Mouse (Mus musculus) layer of hippocampus, postnatal 14 days (tissue): Measurements from ENCODE around the gene Hoga1. TPM values are rescaled to one million over a fixed set of nuclear protein-coding genes. Genes with fewer than 3 reads are reported as not detected.

ENCODE experiments used
- DNase-seq, 2 experiments: peaks; one replicate each; pipeline ENCODE4 v3.0.0; 2021 to 2022; ENCODE audit warnings: low spot score in 2 of 2, mixed read lengths in 1 of 2
- long read RNA-seq, 2 experiments: library from polyadenylated mRNA; stranded (forward); transcript quantifications; one replicate each; pipeline ENCODE4 v2.0.0; 2021
- total RNA-seq, 2 experiments: library from RNA; stranded (reverse); gene quantifications; 2 replicates each; pipeline ENCODE4 v1.2.3; 2021

Hoga1 gene
- total RNA-seq = 1 to 10 TPM; 7.3 to 9.8 TPM
- long read RNA-seq, experiment 1, partial matches to known transcripts = 0 of 2 reads
- long read RNA-seq, experiment 1, other reads (novel, unspliced or antisense) = 1 of 2 reads
- long read RNA-seq, experiment 2, partial matches to known transcripts = 0 of 4 reads
- long read RNA-seq, experiment 2, other reads (novel, unspliced or antisense) = 3 of 4 reads

- peak; percentile 49 to 61 for DNase-seq
These were observed at the start of gene Hoga1 for GRCm38 (mm10) chr19:42045269-42046102. TSS of gene Hoga1 (plus strand) at chr19:42045610.

GRCm38 (mm10) chr19:41997090-41997489 lies 48.3 kb upstream of the Hoga1 start:
- no peak for DNase-seq

GRCm38 (mm10) chr19:41998770-41999548 lies 46.5 kb upstream of the Hoga1 start:
- DNase-seq = no peak

- DNase-seq = no peak
These were observed 45.6 kb upstream of the Hoga1 start for GRCm38 (mm10) chr19:41999688-42000283.

GRCm38 (mm10) chr19:42000446-42000958 lies 44.9 kb upstream of the Hoga1 start:
- no peak for DNase-seq

GRCm38 (mm10) chr19:42001253-42001980 lies 44.0 kb upstream of the Hoga1 start:
- DNase-seq = no peak

- no peak for DNase-seq
These were observed 41.2 kb upstream of the Hoga1 start for GRCm38 (mm10) chr19:42004258-42004657.

- DNase-seq = peak in 1 of 2 experiments; percentile 22
These were observed 39.8 kb upstream of the Hoga1 start for GRCm38 (mm10) chr19:42005616-42006015.

GRCm38 (mm10) chr19:42006568-42006967 lies 38.8 kb upstream of the Hoga1 start:
- DNase-seq = no peak

- DNase-seq = no peak
These were observed 36.8 kb upstream of the Hoga1 start for GRCm38 (mm10) chr19:42008586-42008985.

GRCm38 (mm10) chr19:42009067-42009466 lies 36.3 kb upstream of the Hoga1 start:
- no peak for DNase-seq

- no peak for DNase-seq
These were observed 35.0 kb upstream of the Hoga1 start for GRCm38 (mm10) chr19:42010436-42010835.

- no peak for DNase-seq
These were observed 34.3 kb upstream of the Hoga1 start for GRCm38 (mm10) chr19:42011123-42011522.

GRCm38 (mm10) chr19:42014231-42014825 lies 31.1 kb upstream of the Hoga1 start:
- DNase-seq = no peak

- no peak for DNase-seq
These were observed 30.4 kb upstream of the Hoga1 start for GRCm38 (mm10) chr19:42015001-42015400.

- DNase-seq = no peak
These were observed 29.2 kb upstream of the Hoga1 start for GRCm38 (mm10) chr19:42016251-42016650.

- DNase-seq = no peak
These were observed 28.6 kb upstream of the Hoga1 start for GRCm38 (mm10) chr19:42016840-42017239.

- peak; percentile 56 to 74 for DNase-seq
These were observed 27.8 kb upstream of the Hoga1 start for GRCm38 (mm10) chr19:42017399-42018247.

GRCm38 (mm10) chr19:42019011-42019522 lies 26.3 kb upstream of the Hoga1 start:
- DNase-seq = no peak
